Mouse (Mus musculus) liver, embryonic 12.5 days (tissue): ENCODE measurements around the gene Zfp213. TPM values are rescaled to one million over a fixed set of nuclear protein-coding genes. Genes with fewer than 3 reads are reported as not detected.
A peak's percentile ranks its signal among the peaks of the same experiment; 100 is the strongest.
"Not testable (repeated sequence)": the region's sequence is repeated elsewhere in the genome, so short reads cannot be mapped to it uniquely, and the experiment has no call there.

Experiments
- ATAC-seq: fragments of 200-750 bp; cut with Nextera tagmentation; 2 replicates; pipeline ENCODE4 v1.8.0; 2017; ENCODE audit warnings: moderate number of reproducible peaks, mild to moderate bottlenecking, moderate library complexity
- H3K27ac ChIP-seq: fragments of 300-500 bp; sonication (generic); 2 replicates; pipeline ENCODE4 v1.5.1; 2016; ENCODE audit warnings: mild to moderate bottlenecking
- H3K27me3 ChIP-seq: fragments of 300-500 bp; sonication (generic); replicated peaks from 2 replicates; pipeline ENCODE4 v1.6.1; 2016; ENCODE audit warnings: mild to moderate bottlenecking, moderate library complexity
- H3K36me3 ChIP-seq: fragments of 300-500 bp; sonication (generic); 2 replicates; pipeline ENCODE4 v1.6.1; 2016; ENCODE audit warnings: mild to moderate bottlenecking, moderate library complexity
- H3K4me1 ChIP-seq: fragments of 300-500 bp; sonication (generic); 2 replicates; pipeline ENCODE4 v1.6.1; 2016
- H3K4me2 ChIP-seq: fragments of 300-500 bp; sonication (generic); 2 replicates; pipeline ENCODE4 v1.6.1; 2016; ENCODE audit warnings: mild to moderate bottlenecking, moderate library complexity
- H3K4me3 ChIP-seq: fragments of 300-500 bp; sonication (generic); 2 replicates; pipeline ENCODE4 v1.5.1; 2016; ENCODE audit warnings: mild to moderate bottlenecking, moderate library complexity
- H3K9ac ChIP-seq: fragments of 300-500 bp; sonication (generic); 2 replicates; pipeline ENCODE4 v1.6.1; 2016; ENCODE audit warnings: mild to moderate bottlenecking, moderate library complexity
- H3K9me3 ChIP-seq: fragments of 300-500 bp; sonication (generic); replicated peaks from 2 replicates; pipeline ENCODE4 v1.6.1; 2016; ENCODE audit warnings: mild to moderate bottlenecking, moderate library complexity
- WGBS: fragments of 180-500 bp; shearing (Covaris S2); methylation state at CpG from one replicate; pipeline ENCODE4 v1.1.7; 2016; ENCODE audit not compliant: insufficient replicate concordance; 5-methylcytosine and 5-hydroxymethylcytosine counted together
- polyA plus RNA-seq: library from polyadenylated mRNA; unstranded; fragments of >200 nt; fragmentation: Nextera tagmentation; extraction: Ambion mirVana; gene quantifications from 2 replicates; pipeline ENCODE4 v1.2.1, GENCODE M21; 2016

The Zfp213 gene
- polyA plus RNA-seq, 1 experiment from 2014 or later: 9.1 TPM

GRCm38 (mm10) chr17:23598582-23599552 lies 34.8 kb upstream of the Zfp213 start, which contains the start of gene Zfp13:
TSS of gene Zfp13 (minus strand) at chr17:23599487.
- H3K9ac ChIP-seq: peak within 1 kb of the TSS; percentile 68
- 5% methylated on average over 30 of the region's 31 CpGs for WGBS
- peak within 1 kb of the TSS; percentile 80 for H3K27ac ChIP-seq
- peak within 1 kb of the TSS; percentile 73 for H3K4me2 ChIP-seq
- H3K4me3 ChIP-seq: peak within 1 kb of the TSS; percentile 60
- peak; percentile 90 for ATAC-seq
- H3K36me3 ChIP-seq: no peaks in the 10 kb centered on the region
- H3K27me3 ChIP-seq: no peaks in the 10 kb centered on the region
- peaks cover 28% of the 10 kb centered on the region for H3K4me1 ChIP-seq
- H3K9me3 ChIP-seq: no peaks in the 10 kb centered on the region

DNA sequence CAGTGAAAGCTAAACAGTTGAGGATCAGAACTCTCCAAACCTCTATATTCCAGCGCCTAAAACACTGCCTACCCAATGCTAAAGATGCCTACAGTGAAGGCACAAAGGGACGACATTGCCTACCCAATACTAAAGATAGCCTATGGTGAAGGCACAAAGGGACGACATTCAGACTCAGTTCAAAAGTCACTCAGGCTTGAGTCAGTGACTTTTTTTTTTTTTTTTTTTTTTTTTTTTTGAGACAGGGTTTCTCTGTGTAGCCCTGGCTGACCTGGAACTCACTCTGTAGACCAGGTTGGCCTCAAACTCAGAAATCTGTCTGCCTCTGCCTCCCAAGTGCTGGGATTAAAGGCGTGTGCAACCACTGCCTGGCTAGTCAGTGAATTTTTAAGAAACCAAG lies 31.1 kb upstream of the Zfp213 start:
- ATAC-seq, H3K9me3 ChIP-seq, H3K4me2 ChIP-seq, H3K27me3 ChIP-seq, H3K36me3 ChIP-seq, H3K27ac ChIP-seq, H3K9ac ChIP-seq, H3K4me3 ChIP-seq: not testable (repeated sequence)
- H3K4me1 ChIP-seq: peaks cover 37% of the 10 kb centered on the region
- 57% methylated on average over 4 of the region's 4 CpGs for WGBS

DNA sequence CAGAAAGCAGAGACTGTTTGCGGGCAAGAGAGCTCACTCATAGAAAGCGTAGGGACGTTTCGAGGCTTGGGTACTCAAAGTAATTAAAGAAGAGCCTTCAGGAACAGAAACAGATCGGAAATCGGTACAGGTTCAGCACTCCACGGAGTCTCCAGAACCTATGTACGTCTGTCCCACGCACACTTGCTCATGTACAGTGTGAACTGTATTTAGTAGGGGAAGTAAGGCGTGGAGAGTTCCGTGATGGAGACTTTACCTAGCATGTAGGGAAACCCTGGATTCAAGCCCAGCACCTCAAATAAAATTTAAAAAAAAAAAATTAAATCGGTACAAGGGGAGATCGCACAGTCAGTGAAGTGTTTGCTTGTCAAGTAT lies 28.9 kb upstream of the Zfp213 start:
- ATAC-seq: peak; percentile 51
- Histone ChIP-seq H3K9ac (peak overlapping the region; percentile 62), H3K27me3 (no peaks in the 10 kb centered on the region), H3K9me3 (no peaks in the 10 kb centered on the region), H3K4me2 (peak overlapping the region; percentile 70), H3K36me3 (no peaks in the 10 kb centered on the region), H3K27ac (peak overlapping the region; percentile 23; the same call in 1 of the 2 replicates), H3K4me3 (peak overlapping the region; percentile 63), H3K4me1 (peaks cover 15% of the 10 kb centered on the region)
- WGBS: 10% methylated on average over 13 of the region's 13 CpGs

GRCm38 (mm10) chr17:23592208-23592925 lies 28.3 kb upstream of the Zfp213 start:
- peak overlapping the region; percentile 63 for H3K4me3 ChIP-seq
- H3K9me3 ChIP-seq: no peaks in the 10 kb centered on the region
- peak overlapping the region; percentile 70 for H3K4me2 ChIP-seq
- H3K27ac ChIP-seq: peak overlapping the region; percentile 23; the same call in 1 of the 2 replicates
- ATAC-seq: peak; percentile 99
- peaks cover 12% of the 10 kb centered on the region for H3K4me1 ChIP-seq
- H3K27me3 ChIP-seq: no peaks in the 10 kb centered on the region; the same call in 1 of the 2 replicates
- WGBS: 8% methylated on average over 34 of the region's 34 CpGs
- peak overlapping the region; percentile 62 for H3K9ac ChIP-seq
- H3K36me3 ChIP-seq: no peaks in the 10 kb centered on the region

GRCm38 (mm10) chr17:23587253-23587652 lies 23.2 kb upstream of the Zfp213 start:
- H3K4me2 ChIP-seq: no peak overlapping the region
- H3K9me3 ChIP-seq: no peaks in the 10 kb centered on the region
- H3K36me3 ChIP-seq: no peaks in the 10 kb centered on the region
- peaks cover 25% of the 10 kb centered on the region for H3K4me1 ChIP-seq
- no peak overlapping the region for H3K4me3 ChIP-seq
- H3K27ac ChIP-seq: no peak overlapping the region
- WGBS: 49% methylated on average over 2 of the region's 2 CpGs
- no peak overlapping the region for H3K9ac ChIP-seq
- ATAC-seq: no peak
- H3K27me3 ChIP-seq: peaks cover 21% of the 10 kb centered on the region

DNA sequence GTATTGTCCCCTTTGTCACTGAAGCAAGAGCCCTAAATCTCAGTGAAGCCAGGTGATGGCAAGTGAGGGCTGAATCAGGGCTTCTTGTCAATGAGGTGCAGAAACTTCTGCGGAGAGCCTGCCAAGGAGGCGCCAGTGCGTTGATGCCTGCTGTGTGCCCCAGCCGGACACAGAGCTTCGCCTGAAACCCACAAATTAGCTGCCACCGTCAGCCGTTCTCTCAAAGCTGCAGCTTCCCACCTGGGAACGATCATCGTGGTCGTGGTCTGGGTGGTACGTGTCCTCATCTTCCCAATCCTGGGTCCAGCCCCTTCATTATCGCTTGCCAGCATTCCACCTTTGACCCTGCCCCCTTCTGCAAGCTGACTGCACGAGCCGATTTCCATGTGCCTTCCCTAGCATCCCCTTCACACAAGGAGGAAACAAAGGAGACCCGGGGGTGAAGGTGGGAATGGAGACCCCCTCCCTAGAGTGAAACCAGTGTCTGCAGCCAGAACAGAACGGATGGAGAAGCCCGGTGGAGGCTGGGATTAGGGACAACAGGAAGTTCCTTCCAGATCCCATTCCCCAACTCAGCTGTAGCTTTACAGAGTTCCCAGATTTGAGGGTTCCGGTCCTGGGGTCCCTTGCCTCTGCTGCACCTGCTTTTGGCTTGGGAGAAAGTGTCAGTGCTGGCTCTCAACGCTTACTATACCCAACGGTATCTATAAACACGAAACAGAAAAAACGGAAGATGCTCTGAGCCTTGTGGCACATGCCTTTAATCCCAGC lies 21.9 kb upstream of the Zfp213 start:
- H3K4me3 ChIP-seq: peak overlapping the region; percentile 60
- H3K9ac ChIP-seq: peak overlapping the region; percentile 50
- peak overlapping the region; percentile 62 for H3K4me2 ChIP-seq
- no peaks in the 10 kb centered on the region for H3K9me3 ChIP-seq
- peaks cover 20% of the 10 kb centered on the region for H3K4me1 ChIP-seq
- 0 out of 2 replicates have a peak, but pooled peaks cover 6% of the 10 kb centered on the region for H3K36me3 ChIP-seq
- peaks cover 21% of the 10 kb centered on the region for H3K27me3 ChIP-seq
- peak; percentile 36; the same call in 1 of the 2 replicates for ATAC-seq
- WGBS: 2% methylated on average over 22 of the region's 22 CpGs
- H3K27ac ChIP-seq: no peak overlapping the region

DNA sequence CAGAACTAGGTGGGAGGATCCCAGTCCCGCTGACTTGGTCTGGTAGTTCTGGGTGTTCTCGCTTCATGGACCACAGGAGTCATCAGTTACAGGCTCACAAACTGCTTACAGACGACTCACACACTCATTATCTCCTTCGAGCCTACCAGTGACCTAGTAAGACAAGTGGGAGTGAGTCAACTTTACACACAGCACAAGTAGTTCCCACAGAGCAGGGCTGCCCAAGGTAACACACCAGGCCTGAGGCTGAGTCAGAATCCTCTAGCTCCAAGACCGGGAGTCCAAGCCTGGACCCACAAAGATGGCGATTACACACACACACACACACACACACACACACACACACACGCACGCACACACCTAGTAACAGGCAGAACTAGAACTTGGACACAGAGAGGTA lies 20.7 kb upstream of the Zfp213 start:
- no peaks in the 10 kb centered on the region for H3K9me3 ChIP-seq
- 66% methylated on average over 8 of the region's 8 CpGs for WGBS
- ATAC-seq: no peak
- H3K27me3 ChIP-seq: peaks cover 21% of the 10 kb centered on the region
- H3K4me3 ChIP-seq: no peak overlapping the region
- H3K36me3 ChIP-seq: 0 out of 2 replicates have a peak, but pooled peaks cover 17% of the 10 kb centered on the region
- peaks cover 20% of the 10 kb centered on the region for H3K4me1 ChIP-seq
- no peak overlapping the region for H3K9ac ChIP-seq
- H3K27ac ChIP-seq: no peak overlapping the region
- peak overlapping the region; percentile 62 for H3K4me2 ChIP-seq

DNA sequence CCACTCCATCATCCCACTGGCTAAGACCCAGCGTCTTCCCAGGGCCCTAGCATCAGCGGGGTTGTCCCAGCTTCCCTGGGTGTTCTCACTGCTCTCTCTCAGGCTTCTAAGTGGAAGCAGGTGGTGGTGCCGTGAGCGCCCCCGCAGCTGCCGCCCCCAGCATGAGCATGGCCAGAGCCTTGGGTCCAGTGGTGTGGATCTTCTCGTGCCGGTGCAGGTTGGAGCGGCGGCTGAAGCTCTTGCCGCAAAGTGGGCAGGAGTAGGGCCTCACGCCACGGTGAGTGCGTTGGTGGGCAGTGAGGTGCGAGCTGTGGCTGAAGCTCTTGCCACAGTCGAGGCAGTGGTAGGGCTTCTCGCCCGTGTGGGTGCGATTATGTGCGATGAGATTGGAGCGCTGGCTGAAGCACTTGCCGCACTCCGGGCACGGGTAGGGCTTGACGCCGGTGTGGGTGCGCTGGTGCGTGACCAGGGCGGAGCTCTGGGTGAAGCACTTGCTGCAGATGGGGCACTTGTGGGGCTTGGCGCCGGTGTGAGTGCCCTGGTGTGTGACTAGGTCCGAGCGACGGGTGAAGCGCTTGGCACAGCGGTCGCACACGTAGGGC lies 12.0 kb upstream of the Zfp213 start:
- Histone ChIP-seq H3K9me3 (no peaks in the 10 kb centered on the region), H3K4me1 (no peaks in the 10 kb centered on the region), H3K9ac (no peak overlapping the region), H3K27ac (no peak overlapping the region), H3K4me3 (no peak overlapping the region), H3K27me3 (no peaks in the 10 kb centered on the region), H3K36me3 (peaks cover 39% of the 10 kb centered on the region), H3K4me2 (no peak overlapping the region)
- WGBS: 87% methylated on average over 38 of the region's 38 CpGs
- ATAC-seq: peak; percentile 11; the same call in 1 of the 2 replicates

- no peak overlapping the region for H3K27ac ChIP-seq
- 74% methylated on average over 8 of the region's 8 CpGs for WGBS
- ATAC-seq: no peak
- no peaks in the 10 kb centered on the region for H3K27me3 ChIP-seq
- H3K4me2 ChIP-seq: no peak overlapping the region
- no peaks in the 10 kb centered on the region for H3K9me3 ChIP-seq
- no peak overlapping the region for H3K9ac ChIP-seq
- H3K4me1 ChIP-seq: no peaks in the 10 kb centered on the region
- peaks cover 21% of the 10 kb centered on the region for H3K36me3 ChIP-seq
- no peak overlapping the region for H3K4me3 ChIP-seq
These were observed 10.1 kb upstream of the Zfp213 start for GRCm38 (mm10) chr17:23574130-23574529.

GRCm38 (mm10) chr17:23572059-23572458 lies 8.0 kb upstream of the Zfp213 start:
- Histone ChIP-seq H3K9me3 (no peaks in the 10 kb centered on the region), H3K4me1 (no peaks in the 10 kb centered on the region), H3K27ac (no peak overlapping the region), H3K36me3 (peaks cover 19% of the 10 kb centered on the region), H3K27me3 (no peaks in the 10 kb centered on the region), H3K4me3 (no peak overlapping the region), H3K9ac (no peak overlapping the region), H3K4me2 (no peak overlapping the region)
- ATAC-seq: no peak
- 64% methylated on average over 6 of the region's 6 CpGs for WGBS

GRCm38 (mm10) chr17:23571084-23571483 lies 7.0 kb upstream of the Zfp213 start:
- no peaks in the 10 kb centered on the region for H3K4me1 ChIP-seq
- H3K9ac ChIP-seq: no peak overlapping the region
- H3K36me3 ChIP-seq: peaks cover 10% of the 10 kb centered on the region
- 18% methylated on average over 5 of the region's 5 CpGs for WGBS
- H3K27me3 ChIP-seq: no peaks in the 10 kb centered on the region
- ATAC-seq: no peak
- H3K9me3 ChIP-seq: no peaks in the 10 kb centered on the region
- no peak overlapping the region for H3K4me2 ChIP-seq
- H3K4me3 ChIP-seq: no peak overlapping the region
- no peak overlapping the region for H3K27ac ChIP-seq
